ENCODE assay signal across 16 mouse cellular contexts in the genomic region with DNA sequence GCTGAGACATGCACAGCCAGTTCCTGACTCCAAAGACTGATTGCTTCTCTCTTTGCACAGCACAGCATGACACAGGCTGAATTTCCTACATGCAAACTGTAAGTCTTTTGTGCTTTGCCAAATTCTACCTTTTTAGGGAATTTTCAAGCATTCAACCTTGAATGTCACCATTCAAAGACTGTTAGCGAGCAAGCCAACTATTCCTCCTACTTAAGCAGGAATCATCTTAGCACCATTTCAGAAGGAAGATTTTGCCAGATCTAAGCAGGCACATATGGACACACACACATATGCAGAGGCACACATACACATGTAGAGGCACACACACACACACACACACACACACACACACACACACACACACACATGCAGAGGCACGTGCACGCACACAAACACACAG.
"Had no signal": no experiment of that assay in that cellular context is flagged by ENCODE, and none has a peak within 500 bp of the region (broad histone marks: within the 10 kb centered on the region; RNA-seq: fewer than 3 reads in every experiment).

No protein-coding gene starts in this region.

- ATAC-seq: hindbrain, postnatal 0 days; intestine, embryonic 16.5 days had no signal

- DNase-seq: gastrocnemius, postnatal 14 days; gastrocnemius, postnatal 36 days; heart, adult 11 months; heart, adult 2 months; heart, postnatal 14 days; heart, postnatal 36 days; kidney, adult 11 months; kidney, adult 2 months; kidney, adult 9 months; kidney, postnatal 14 days; kidney, postnatal 36 days; layer of hippocampus, adult 9-11 months; layer of hippocampus, postnatal 36 days; left cerebral cortex, postnatal 4 days had no signal
